Mouse (Mus musculus) ovary, adult 18-20 months (tissue): Measurements from ENCODE around the gene Trim68.
"Not testable (repeated sequence)": the region's sequence is repeated elsewhere in the genome, so short reads cannot be mapped to it uniquely, and the experiment has no call there.

Experiments
- DNase-seq: peaks from one replicate; pipeline ENCODE4 v3.0.0; 2022; ENCODE audit warnings: low spot score, mixed read lengths

Gene Trim68

GRCm38 (mm10) chr7:102686944-102687501 is at the start of gene Trim68:
Trim68 (minus strand) TSS chr7:102687327.
- peak; percentile 89 for DNase-seq

- no peak for DNase-seq
Measured at GRCm38 (mm10) chr7:102733793-102734192, 46.7 kb upstream of the Trim68 start.

- DNase-seq, result no peak
Measured at GRCm38 (mm10) chr7:102727391-102727790, 40.3 kb upstream of the Trim68 start, which contains the start of gene Olfr559. Olfr559 (minus strand) TSS chr7:102727491.

- DNase-seq, result no peak
Measured at GRCm38 (mm10) chr7:102718970-102719369, 31.8 kb upstream of the Trim68 start, which contains the start of gene Olfr33. Olfr33 (minus strand) TSS chr7:102719070.

- no peak for DNase-seq
Measured at GRCm38 (mm10) chr7:102701915-102702314, 14.8 kb upstream of the Trim68 start, which contains the start of gene Olfr558. Olfr558 (plus strand) TSS chr7:102702215.

- DNase-seq, result no peak
Measured at GRCm38 (mm10) chr7:102698461-102698860, 11.3 kb upstream of the Trim68 start.

GRCm38 (mm10) chr7:102695358-102696125 is 8.4 kb upstream of the Trim68 start, which contains the start of gene Olfr557:
Olfr557 (plus strand) TSS chr7:102695910.
- no peak for DNase-seq

GRCm38 (mm10) chr7:102681916-102682315 is 5.2 kb downstream of the Trim68 start:
- no peak for DNase-seq

GRCm38 (mm10) chr7:102676225-102676624 is 10.9 kb downstream of the Trim68 start:
- no peak for DNase-seq

GRCm38 (mm10) chr7:102665378-102665777 is 21.7 kb downstream of the Trim68 start:
- DNase-seq, result no peak

GRCm38 (mm10) chr7:102664599-102664998 is 22.5 kb downstream of the Trim68 start, which contains the start of gene Olfr556:
Olfr556 (plus strand) TSS chr7:102664899.
- no peak for DNase-seq

- DNase-seq, result no peak
Measured at GRCm38 (mm10) chr7:102658523-102658922, 28.6 kb downstream of the Trim68 start, which contains the start of gene Olfr555. Olfr555 (plus strand) TSS chr7:102658823.

GRCm38 (mm10) chr7:102644945-102645344 is 42.2 kb downstream of the Trim68 start:
- not testable (repeated sequence) for DNase-seq

GRCm38 (mm10) chr7:102638132-102638531 is 49.0 kb downstream of the Trim68 start, which contains the start of gene Olfr554:
Olfr554 (plus strand) TSS chr7:102638432.
- no peak for DNase-seq

GRCm38 (mm10) chr7:102636665-102637064 is 50.5 kb downstream of the Trim68 start:
- DNase-seq, result no peak
